Mouse (Mus musculus): ENCODE measurements around the gene Rbm33. TPM values are rescaled to one million over a fixed set of nuclear protein-coding genes. Genes with fewer than 3 reads are reported as not detected.

Gene Rbm33
- polyA plus RNA-seq (2012; rRNA removed), result 57.5 and 60.0 TPM in 2 replicates

DNA sequence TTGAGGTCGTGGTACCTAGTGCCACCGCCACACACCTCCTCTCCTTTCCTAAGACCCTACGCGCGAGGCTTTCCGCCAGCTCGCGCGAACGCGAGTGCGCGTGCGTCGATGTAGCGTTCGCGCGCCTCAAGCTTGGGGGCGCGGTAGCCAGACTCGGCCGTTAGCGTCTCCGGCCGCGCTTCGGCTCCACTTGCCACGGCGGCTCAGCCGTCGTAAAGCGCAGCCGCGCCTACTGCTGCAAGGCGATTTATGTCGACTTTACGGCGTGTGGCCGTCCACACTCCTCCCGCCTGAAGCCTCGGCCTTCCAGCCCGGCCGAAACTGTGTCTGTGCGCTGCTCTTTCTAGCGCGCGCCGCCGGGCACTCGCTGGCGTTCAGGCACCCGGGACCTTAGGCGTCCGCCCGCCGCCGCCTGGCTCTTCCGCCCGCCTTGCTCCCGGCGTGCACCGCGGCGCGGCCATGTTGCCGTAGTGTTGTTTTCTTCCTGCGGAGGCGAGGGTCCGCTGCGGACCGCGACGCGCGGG is at the start of gene Rbm33:
TSS of gene Rbm33 (plus strand) at position 400 of the 524 bp plus-strand sequence.

DNA sequence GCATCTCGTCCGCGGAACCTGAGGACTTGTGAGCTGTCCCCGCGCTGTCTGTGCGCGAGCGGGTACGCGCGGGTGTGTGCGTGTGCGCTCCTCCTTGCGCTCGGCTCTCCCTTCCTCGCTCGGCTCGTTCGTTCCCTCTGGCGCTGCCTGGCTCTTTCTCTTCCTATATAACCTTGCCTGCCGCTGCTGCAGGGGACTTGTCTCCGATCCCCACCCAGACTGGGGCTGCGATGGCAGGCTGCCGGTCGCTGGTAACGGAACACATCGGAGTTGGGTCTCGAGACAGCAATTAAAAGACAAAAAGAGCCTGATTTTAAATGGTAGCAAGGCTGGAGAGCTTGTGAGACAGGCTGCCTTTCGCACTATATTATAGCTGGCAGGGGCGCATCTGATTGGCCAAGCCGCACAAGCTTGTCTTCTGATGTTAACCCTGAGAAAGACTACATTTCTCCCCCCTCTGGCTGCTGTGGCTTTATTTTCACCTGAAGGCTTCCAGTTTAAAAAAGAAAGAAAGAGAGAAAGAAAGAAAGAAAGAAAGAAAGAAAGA is 149.9 kb downstream of the Rbm33 start, which contains the start of gene Shh:
TSS of gene Shh (minus strand) at position 497 of the 547 bp plus-strand sequence.

Other genes starting within 250 kb of the Rbm33 start
- gene Insig1, start 245.8 kb upstream of the Rbm33 start, polyA plus RNA-seq (2012; rRNA removed), result 64.1 and 77.9 TPM in 2 replicates
- 17.0 and 24.5 TPM in 2 replicates for gene En2, start 151.4 kb upstream of the Rbm33 start, polyA plus RNA-seq (2012; rRNA removed)
- 65.9 and 79.2 TPM in 2 replicates for gene Cnpy1, start 71.3 kb upstream of the Rbm33 start, polyA plus RNA-seq (2012; rRNA removed)
- gene Shh, start 150.1 kb downstream of the Rbm33 start, polyA plus RNA-seq (2012; rRNA removed), result 4.5 and 5.0 TPM in 2 replicates

Measured in central nervous system, embryonic 14 days (tissue).